Mouse (Mus musculus): ENCODE measurements at regions not wholly inside any gene's neighbourhood (a gene's known extent, or its start where the extent isn't known, plus 50 kb on each side); places are given as distances from the start of the nearest gene placed in this dataset.

GRCm38 (mm10) chr3:57919390-57920089 is 71.7 kb upstream of the Pfn2 start:
- WGBS, result 86% methylated on average over 5 of the region's 5 CpGs
- DNase-seq, result no peak
- H3K27me3 ChIP-seq (ENCODE audit: control insufficient read depth, insufficient read depth, low read length), result no peaks in the 10 kb centered on the region
- no peaks in the 10 kb centered on the region for H3K79me2 ChIP-seq (replicated peaks; ENCODE audit: control insufficient read depth, insufficient read depth, low read length)
- H3K4me3 ChIP-seq, result no peak overlapping the region
- H3K4me1 ChIP-seq (ENCODE audit: control insufficient read depth, insufficient read depth, low read length), result no peaks in the 10 kb centered on the region
- no peak overlapping the region for H3K27ac ChIP-seq
- no peaks in the 10 kb centered on the region for H3K36me3 ChIP-seq (ENCODE audit: control insufficient read depth, insufficient read depth, low read length)
- TF ChIP-seq POLR2A (IDR thresholded peaks at IDR 0.05; ENCODE audit: insufficient read depth, low read depth, low read length) (no peak), CTCF (IDR thresholded peaks at IDR 0.05) (no peak), EP300 (IDR thresholded peaks at IDR 0.05; ENCODE audit: insufficient read depth, low read depth, low read length) (no peak)
- intact Hi-C loops (cut with DNase I), result no loop called here
- no peak overlapping the region for H3K9ac ChIP-seq (ENCODE audit: low read depth, low read length)

- intact Hi-C loops (cut with DNase I), result no loop called here
These were observed 72.2 kb upstream of the Pfn2 start for GRCm38 (mm10) chr3:57920090-57920432.

GRCm38 (mm10) chr3:57921071-57921882 is 73.4 kb upstream of the Pfn2 start:
- no peaks in the 10 kb centered on the region for H3K79me2 ChIP-seq (replicated peaks; ENCODE audit: control insufficient read depth, insufficient read depth, low read length)
- no peaks in the 10 kb centered on the region for H3K4me1 ChIP-seq (ENCODE audit: control insufficient read depth, insufficient read depth, low read length)
- no peaks in the 10 kb centered on the region for H3K36me3 ChIP-seq (ENCODE audit: control insufficient read depth, insufficient read depth, low read length)
- H3K9ac ChIP-seq (ENCODE audit: low read depth, low read length), result no peak overlapping the region
- TF ChIP-seq CTCF (IDR thresholded peaks at IDR 0.05) (no peak), POLR2A (IDR thresholded peaks at IDR 0.05; ENCODE audit: insufficient read depth, low read depth, low read length) (no peak), EP300 (IDR thresholded peaks at IDR 0.05; ENCODE audit: insufficient read depth, low read depth, low read length) (no peak)
- no peak for DNase-seq
- H3K27me3 ChIP-seq (ENCODE audit: control insufficient read depth, insufficient read depth, low read length), result no peaks in the 10 kb centered on the region
- intact Hi-C loops (cut with DNase I), result no loop called here
- no peak overlapping the region for H3K27ac ChIP-seq
- H3K4me3 ChIP-seq, result no peak overlapping the region
- 95% methylated on average over 2 of the region's 2 CpGs for WGBS

More at GRCm38 (mm10) chr3:57920090-57920432, 72.2 kb upstream of the Pfn2 start:
- 14% methylated on average over 1 of the region's 1 CpGs for WGBS
- DNase-seq, result no peak
- no peak overlapping the region for H3K4me3 ChIP-seq
- H3K79me2 ChIP-seq (replicated peaks; ENCODE audit: control insufficient read depth, insufficient read depth, low read length), result no peaks in the 10 kb centered on the region
- no peaks in the 10 kb centered on the region for H3K36me3 ChIP-seq (ENCODE audit: control insufficient read depth, insufficient read depth, low read length)
- no peak overlapping the region for H3K9ac ChIP-seq (ENCODE audit: low read depth, low read length)
- H3K27ac ChIP-seq, result no peak overlapping the region
- TF ChIP-seq EP300 (IDR thresholded peaks at IDR 0.05; ENCODE audit: insufficient read depth, low read depth, low read length) (no peak), POLR2A (IDR thresholded peaks at IDR 0.05; ENCODE audit: insufficient read depth, low read depth, low read length) (no peak), CTCF (IDR thresholded peaks at IDR 0.05) (no peak)
- no peaks in the 10 kb centered on the region for H3K4me1 ChIP-seq (ENCODE audit: control insufficient read depth, insufficient read depth, low read length)
- H3K27me3 ChIP-seq (ENCODE audit: control insufficient read depth, insufficient read depth, low read length), result no peaks in the 10 kb centered on the region

- no peak overlapping the region for H3K9ac ChIP-seq (ENCODE audit: low read depth, low read length)
- no peaks in the 10 kb centered on the region for H3K4me1 ChIP-seq (ENCODE audit: control insufficient read depth, insufficient read depth, low read length)
- H3K79me2 ChIP-seq (replicated peaks; ENCODE audit: control insufficient read depth, insufficient read depth, low read length), result no peaks in the 10 kb centered on the region
- intact Hi-C loops (cut with DNase I), result no loop called here
- 71% methylated on average over 3 of the region's 3 CpGs for WGBS
- H3K4me3 ChIP-seq, result no peak overlapping the region
- no peak for DNase-seq
- no peaks in the 10 kb centered on the region for H3K27me3 ChIP-seq (ENCODE audit: control insufficient read depth, insufficient read depth, low read length)
- no peaks in the 10 kb centered on the region for H3K36me3 ChIP-seq (ENCODE audit: control insufficient read depth, insufficient read depth, low read length)
- no peak overlapping the region for H3K27ac ChIP-seq
- TF ChIP-seq POLR2A (IDR thresholded peaks at IDR 0.05; ENCODE audit: insufficient read depth, low read depth, low read length) (no peak), CTCF (IDR thresholded peaks at IDR 0.05) (no peak), EP300 (IDR thresholded peaks at IDR 0.05; ENCODE audit: insufficient read depth, low read depth, low read length) (no peak)
These were observed 75.2 kb upstream of the Pfn2 start for GRCm38 (mm10) chr3:57923061-57923460.

GRCm38 (mm10) chr3:57932657-57933539 is 85.0 kb upstream of the Pfn2 start:
- no peak overlapping the region for H3K4me3 ChIP-seq
- no peaks in the 10 kb centered on the region; the same call in 1 of the 2 replicates for H3K27me3 ChIP-seq (ENCODE audit: control insufficient read depth, insufficient read depth, low read length)
- H3K9ac ChIP-seq (ENCODE audit: low read depth, low read length), result no peak overlapping the region
- intact Hi-C loops (cut with DNase I), result no loop called here
- no peak for TF ChIP-seq EP300 (IDR thresholded peaks at IDR 0.05; ENCODE audit: insufficient read depth, low read depth, low read length)
- TF ChIP-seq POLR2A (IDR thresholded peaks at IDR 0.05; ENCODE audit: insufficient read depth, low read depth, low read length), result no peak
- no peak for TF ChIP-seq CTCF (IDR thresholded peaks at IDR 0.05)
- no peaks in the 10 kb centered on the region for H3K4me1 ChIP-seq (ENCODE audit: control insufficient read depth, insufficient read depth, low read length)
- no peaks in the 10 kb centered on the region for H3K79me2 ChIP-seq (replicated peaks; ENCODE audit: control insufficient read depth, insufficient read depth, low read length)
- 94% methylated on average over 3 of the region's 3 CpGs for WGBS
- DNase-seq, result no peak
- H3K36me3 ChIP-seq (ENCODE audit: control insufficient read depth, insufficient read depth, low read length), result no peaks in the 10 kb centered on the region
- H3K27ac ChIP-seq, result no peak overlapping the region
